Mouse (Mus musculus): Measurements from ENCODE around the gene D630045J12Rik. TPM values are rescaled to one million over a fixed set of nuclear protein-coding genes. Genes with fewer than 3 reads are reported as not detected.

Gene D630045J12Rik
- polyA plus RNA-seq, 1 experiment = 16.1 TPM

GRCm38 (mm10) chr6:38242833-38243232 is 11.0 kb downstream of the D630045J12Rik start:
- no peak for DNase-seq (ENCODE audit: low read depth)

GRCm38 (mm10) chr6:38242295-38242830 is 11.4 kb downstream of the D630045J12Rik start:
- DNase-seq (ENCODE audit: low read depth) = no peak

DNA sequence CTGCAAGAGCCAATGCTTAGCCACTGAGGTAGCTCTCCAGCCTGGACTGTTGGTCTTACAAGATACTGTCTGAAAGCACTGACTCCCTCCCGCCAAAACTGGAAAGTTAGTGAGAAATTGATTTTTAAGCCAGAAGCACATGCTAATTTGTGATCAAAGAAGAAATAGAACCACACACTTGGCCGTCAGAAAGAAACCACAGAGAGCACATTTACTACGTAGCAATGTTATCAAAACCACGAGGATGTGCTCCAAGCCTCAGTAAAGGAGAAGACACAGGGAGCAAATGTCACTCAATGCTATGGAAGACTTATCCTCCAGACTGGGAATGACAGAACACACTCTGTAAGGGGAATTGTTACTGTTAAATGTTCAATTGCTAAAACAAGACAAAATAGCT is 12.3 kb downstream of the D630045J12Rik start:
- no peak for DNase-seq (ENCODE audit: low read depth)

DNA sequence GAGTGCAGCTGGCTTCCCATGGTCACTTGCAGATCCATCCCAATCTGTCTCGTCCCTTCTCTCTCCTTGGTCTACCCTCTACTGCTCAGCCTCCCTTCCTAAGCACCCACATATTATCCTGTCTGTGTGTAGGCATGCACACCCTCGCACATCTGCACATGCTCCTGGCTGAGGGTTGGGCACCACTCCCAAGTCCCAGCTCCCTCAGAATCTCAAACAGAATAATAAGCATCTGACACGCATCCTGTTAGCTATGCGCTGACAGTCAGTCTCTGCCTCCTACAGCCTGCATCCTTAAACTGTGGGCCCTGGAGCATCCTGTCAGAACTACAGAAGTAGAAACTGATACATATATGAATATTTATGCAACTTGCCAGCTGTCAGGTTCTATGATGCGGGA is 13.2 kb downstream of the D630045J12Rik start:
- no peak for DNase-seq (ENCODE audit: low read depth)

DNA sequence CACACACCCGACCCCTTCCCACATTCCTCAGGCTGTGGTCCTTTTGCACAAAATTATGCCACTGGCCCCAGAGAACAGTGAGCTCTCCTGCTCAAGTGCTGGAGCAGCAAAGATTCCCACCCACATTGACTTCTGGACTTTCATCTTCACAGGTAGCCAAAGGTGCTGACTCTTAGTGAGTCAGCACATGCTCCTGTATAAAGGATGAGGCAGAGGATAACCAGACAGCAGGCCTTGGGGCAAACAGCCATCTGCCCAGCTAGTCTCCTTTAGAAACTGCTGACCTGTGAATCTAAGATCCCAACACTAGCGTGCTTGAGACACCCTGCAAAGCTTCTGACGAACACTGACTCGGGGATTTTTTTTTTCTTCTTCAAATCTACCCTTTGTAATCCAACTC is 15.4 kb downstream of the D630045J12Rik start:
- no peak for DNase-seq (ENCODE audit: low read depth)

GRCm38 (mm10) chr6:38235991-38236658 is 17.7 kb downstream of the D630045J12Rik start:
- DNase-seq (ENCODE audit: low read depth) = no peak

DNA sequence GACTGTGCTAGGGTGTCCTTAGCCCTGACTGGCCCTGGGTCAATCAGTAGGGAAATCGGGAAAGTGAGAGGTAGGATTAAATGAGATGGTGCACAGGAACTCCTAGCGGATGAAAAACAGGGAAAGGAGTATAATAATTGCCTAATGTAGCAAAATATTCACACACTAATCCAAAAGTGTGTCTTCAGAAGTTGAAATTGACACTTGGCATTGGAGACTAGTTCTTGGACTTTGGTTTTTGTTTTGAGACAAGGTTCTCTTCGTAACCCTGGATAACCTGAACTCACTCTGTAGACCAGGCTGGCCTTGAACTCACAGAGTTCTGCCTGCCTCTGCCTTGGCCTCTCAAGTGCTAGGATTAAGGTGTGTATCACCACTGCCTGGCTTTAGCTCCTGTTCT is 20.0 kb downstream of the D630045J12Rik start:
- DNase-seq (ENCODE audit: low read depth) = no peak

GRCm38 (mm10) chr6:38232917-38233316 is 20.9 kb downstream of the D630045J12Rik start:
- no peak for DNase-seq (ENCODE audit: low read depth)

- DNase-seq (ENCODE audit: low read depth) = no peak
Observed at GRCm38 (mm10) chr6:38231994-38232393, 21.8 kb downstream of the D630045J12Rik start.

- DNase-seq (ENCODE audit: low read depth) = no peak
Observed at GRCm38 (mm10) chr6:38224079-38224478, 29.7 kb downstream of the D630045J12Rik start.

DNA sequence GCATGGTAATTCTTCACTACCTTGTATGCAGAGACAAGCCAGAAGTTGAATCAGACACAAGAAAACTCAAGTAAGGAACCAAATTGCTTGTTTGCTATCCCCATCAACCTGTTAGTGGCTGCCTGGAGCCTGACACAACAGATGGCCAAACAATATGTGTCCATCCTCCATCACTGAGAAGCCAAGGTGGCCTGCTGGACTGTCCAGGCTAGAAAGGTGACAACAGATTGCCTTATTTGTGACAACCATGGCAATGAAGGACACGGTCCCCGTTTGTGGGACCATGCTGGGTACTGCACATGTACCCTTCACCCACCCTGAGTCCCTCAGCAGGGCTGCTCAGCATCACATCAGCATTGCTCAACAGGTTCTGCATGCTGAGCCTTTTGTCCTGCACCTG is 34.5 kb downstream of the D630045J12Rik start:
- DNase-seq (ENCODE audit: low read depth) = no peak

DNA sequence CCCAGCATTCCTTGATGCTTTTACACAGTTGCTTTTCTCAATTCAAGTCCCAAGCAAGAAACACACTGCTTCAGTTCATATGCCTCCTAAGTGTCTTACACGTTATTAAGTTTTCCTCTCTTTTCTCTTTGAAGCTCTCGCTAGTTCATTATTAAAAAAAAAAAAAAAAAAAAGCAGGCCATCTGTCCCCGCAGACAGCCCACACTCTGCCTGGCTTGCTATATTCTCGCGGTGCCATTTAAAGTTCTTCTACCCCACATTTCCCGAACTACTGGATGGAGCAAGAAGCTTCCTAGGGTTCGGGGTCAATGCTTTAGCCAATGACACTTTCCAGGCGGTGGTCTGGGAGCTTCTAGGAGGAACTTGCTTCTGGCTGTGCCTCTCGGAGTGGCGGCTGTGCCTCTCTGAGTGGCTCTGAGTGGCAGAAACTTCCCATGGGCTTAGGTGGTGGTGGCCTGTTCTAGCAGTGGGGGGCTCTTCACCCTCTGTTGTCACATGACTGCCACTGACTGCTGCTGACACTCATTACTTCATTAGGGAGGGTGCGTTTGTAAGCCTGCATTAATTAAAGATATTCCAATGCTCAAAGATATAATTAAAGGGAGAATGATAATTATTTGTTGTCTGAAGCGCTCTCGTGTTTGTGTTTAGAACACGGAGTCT is 38.2 kb downstream of the D630045J12Rik start:
- no peak for DNase-seq (ENCODE audit: low read depth)

DNA sequence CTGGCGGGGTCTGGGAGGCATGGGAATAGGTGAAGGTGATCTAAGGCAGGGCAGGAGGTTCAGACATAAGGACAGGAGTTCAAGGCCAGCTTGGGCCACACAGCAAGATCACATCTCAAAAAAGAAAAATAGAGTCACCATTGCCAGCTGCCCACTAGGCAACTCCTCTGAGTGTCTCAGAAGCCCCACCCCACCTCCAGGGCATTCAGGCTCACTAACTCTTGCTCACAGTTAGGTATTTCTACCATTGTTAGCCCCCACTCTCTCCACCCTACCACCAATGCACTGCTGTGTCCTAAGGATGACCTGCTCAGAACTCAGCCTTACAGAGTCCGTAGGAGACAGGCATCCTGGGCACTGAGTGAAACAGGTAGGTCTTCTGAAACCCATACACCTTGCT is 46.2 kb downstream of the D630045J12Rik start:
- DNase-seq (ENCODE audit: low read depth) = no peak

GRCm38 (mm10) chr6:38206941-38207531 is 46.8 kb downstream of the D630045J12Rik start:
- no peak for DNase-seq (ENCODE audit: low read depth)

GRCm38 (mm10) chr6:38205375-38205774 is 48.4 kb downstream of the D630045J12Rik start:
- DNase-seq (ENCODE audit: low read depth) = no peak

DNA sequence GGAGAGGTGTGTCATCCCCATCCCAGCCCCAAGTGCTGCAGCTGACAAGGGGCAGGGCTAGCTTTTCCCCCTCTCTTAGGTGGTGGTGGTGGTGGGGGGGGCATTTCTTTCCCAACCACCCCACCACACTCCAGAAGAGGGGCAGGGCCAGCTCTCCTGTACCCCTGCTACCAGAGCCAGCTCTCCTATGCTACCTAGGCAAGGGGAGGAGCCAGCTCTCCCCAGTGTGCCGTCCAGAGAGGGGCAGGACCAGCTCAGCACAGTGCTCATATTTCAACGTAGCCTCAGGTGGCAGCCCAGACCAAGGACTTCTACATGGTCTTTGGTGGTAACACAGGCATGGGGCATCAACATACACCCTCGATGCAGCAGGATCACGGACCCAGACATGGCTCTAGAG is 50.0 kb downstream of the D630045J12Rik start:
- no peak for DNase-seq (ENCODE audit: low read depth)

DNA sequence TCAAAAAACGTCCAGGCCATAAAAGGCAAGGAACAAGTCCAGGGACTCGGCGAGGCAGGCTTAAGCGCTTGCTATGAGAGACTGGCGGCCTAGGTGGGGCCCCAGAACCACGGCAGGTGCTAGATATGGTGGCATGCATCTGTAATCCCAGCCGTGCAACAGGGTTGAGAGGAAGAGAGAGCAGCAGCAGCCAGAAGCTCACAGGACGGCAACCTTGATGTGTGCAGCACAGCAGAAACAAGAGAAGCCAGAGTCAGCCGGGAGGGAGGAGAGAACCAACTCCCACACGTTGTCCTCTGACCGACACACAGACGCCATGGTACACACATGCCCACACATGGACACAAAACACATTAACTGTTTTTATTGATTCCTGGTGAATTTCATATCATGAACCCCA is 51.0 kb downstream of the D630045J12Rik start:
- no peak for DNase-seq (ENCODE audit: low read depth)

DNA sequence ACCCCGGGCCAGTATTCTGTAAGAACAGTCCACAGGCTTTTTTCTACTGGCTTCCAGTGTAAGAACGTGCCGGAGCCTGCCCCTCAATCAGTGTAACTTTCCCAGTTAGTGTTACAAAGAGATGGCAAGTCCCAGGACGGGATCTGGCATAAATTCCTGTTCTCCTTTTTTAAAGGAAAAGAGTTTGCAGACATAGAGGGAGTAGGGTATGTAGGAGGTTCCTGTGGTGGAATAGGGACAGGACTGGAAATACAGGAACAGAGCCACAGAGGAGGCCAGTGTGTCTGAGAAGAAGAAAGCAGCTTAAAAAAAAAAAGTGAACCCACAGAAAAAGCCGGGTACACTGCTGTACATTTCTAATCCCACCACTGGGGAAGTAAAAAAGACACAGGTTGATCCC is 52.3 kb downstream of the D630045J12Rik start:
- peak; percentile 49 for DNase-seq (ENCODE audit: low read depth)

- DNase-seq (ENCODE audit: low read depth) = no peak
Observed at GRCm38 (mm10) chr6:38199599-38199998, 54.2 kb downstream of the D630045J12Rik start.

- DNase-seq (ENCODE audit: low read depth) = no peak
Observed at GRCm38 (mm10) chr6:38198727-38199126, 55.1 kb downstream of the D630045J12Rik start.

DNA sequence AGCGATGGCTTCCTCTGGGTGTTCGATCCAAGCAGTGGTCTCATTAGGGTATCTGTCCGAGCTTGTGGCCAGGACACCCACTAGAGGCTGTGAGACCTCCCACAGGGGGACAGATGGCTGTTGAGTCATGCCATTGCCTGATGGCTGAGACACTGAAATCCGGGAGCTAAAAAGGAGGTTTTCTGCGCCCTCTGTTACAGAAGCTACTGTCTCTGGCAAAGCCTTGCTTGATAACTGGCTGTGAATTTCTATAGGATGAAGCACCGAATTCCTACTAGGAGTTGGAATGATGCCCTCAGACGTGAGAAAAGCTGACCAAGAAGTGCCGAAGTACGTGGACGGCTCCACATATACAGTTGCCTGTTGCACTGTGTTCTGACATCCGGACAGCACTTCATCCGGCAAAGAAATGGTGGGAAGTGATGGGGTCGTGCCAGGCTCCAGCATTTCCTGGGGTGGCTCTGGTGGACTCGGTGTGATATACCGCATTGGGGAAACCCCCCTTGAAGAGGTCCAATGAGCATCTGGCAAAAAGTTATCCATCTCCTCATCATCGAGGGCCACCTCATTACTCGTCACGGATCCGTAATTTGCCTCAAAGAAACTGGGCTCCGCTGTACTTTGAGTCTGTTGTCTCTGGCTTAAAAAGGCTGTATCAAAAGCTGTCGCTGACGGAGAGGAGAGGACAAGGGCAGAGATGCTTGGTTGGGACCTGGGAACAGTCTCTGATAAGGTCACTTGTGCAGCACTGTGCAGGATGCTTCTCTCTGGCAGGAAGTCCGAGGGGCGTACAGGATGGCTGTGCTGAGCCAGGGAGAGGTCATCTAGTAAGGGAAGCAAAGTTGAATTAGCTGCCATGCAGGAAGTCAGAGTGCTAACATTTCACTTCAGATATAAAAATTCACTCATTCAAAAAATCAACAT is 57.3 kb downstream of the D630045J12Rik start:
- DNase-seq (ENCODE audit: low read depth) = no peak

DNA sequence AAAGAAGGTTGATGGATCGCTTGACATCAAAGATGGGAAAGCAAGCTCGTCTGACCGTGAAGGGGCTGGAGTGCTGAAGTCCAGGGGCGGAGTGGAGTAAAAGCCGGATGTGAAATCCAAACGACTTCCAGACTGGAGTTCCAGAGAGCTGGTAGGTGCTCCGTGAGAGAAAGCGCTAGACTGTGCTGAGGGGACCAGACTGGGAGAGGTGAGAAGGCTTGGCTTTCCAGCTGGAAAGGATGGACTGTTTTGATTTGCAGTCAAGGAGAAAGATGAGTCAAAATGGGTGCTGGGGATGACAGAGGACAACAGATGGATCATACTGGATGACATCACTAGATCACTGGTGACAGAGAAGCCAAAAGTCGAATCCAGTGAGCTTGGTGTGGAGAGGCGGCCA is 58.5 kb downstream of the D630045J12Rik start:
- DNase-seq (ENCODE audit: low read depth) = no peak
